Mouse (Mus musculus) kidney, adult 2 months (tissue): Measurements from ENCODE around the gene Gm10837.

Source experiments
- CTCF ChIP-seq: fragments of 200-500 bp; conservative IDR thresholded peaks from 2 replicates; pipeline ENCODE4 v1.5.1; 2011; ENCODE audit warnings: low read depth, mild to moderate bottlenecking, control low read depth, low read length, moderate library complexity, mixed read lengths; ENCODE audit not compliant: insufficient read depth, insufficient read length
- POLR2A ChIP-seq: fragments of 200-500 bp; IDR thresholded peaks from one replicate; pipeline ENCODE4 v1.6.1; 2011; ENCODE audit warnings: low read depth, low read length, control low read depth

DNA sequence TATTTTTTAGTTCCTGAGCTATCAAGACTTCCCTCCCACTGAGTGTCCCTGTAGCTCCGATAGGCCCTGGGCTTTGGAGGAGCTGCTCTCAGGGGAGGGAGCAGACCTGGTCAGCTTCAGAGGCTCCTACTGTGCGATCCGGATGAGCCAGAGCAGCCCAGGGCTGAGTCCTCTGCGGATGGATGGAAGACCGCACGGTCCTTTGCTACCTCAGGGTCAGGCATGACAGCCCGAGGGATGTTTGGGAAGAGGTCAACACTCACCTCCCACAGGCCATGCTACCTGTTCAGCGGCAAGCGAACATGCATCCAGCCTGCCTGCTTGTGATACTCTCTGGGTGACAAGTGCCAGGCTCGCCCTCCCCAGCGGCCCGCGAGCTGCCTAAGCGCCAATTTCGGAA is 9.2 kb upstream of the Gm10837 start:
- TF ChIP-seq POLR2A = no peak
- TF ChIP-seq CTCF = no peak
